Mouse (Mus musculus) heart, adult 8-10 months (tissue): ENCODE measurements around the gene Gm21409. TPM values are rescaled to one million over a fixed set of nuclear protein-coding genes. Genes with fewer than 3 reads are reported as not detected.
"Not testable (repeated sequence)": the region's sequence is repeated elsewhere in the genome, so short reads cannot be mapped to it uniquely, and the experiment has no call there.

ENCODE experiments used
- DNase-seq: peaks from one replicate; pipeline ENCODE4 v3.0.0; 2022; ENCODE audit warnings: low spot score
- total RNA-seq, 4 experiments: library from RNA; stranded (reverse); gene quantifications; 2 replicates each; pipeline ENCODE4 v1.2.4; 2022

Gene Gm21409
- total RNA-seq = not detected

- not testable (repeated sequence) for DNase-seq
Observed at GRCm38 (mm10) chrY:84746385-84746784, at the start of gene Gm21409. Gene Gm21409, plus strand, starts transcription at chrY:84746685.

Other genes starting within 250 kb of the Gm21409 start
- gene Gm21394, start 181.8 kb upstream of the Gm21409 start, total RNA-seq = not detected